Comparison of ENCODE assay signal across 8 mouse cellular contexts in genomic region chr7:4924483-4924882, GRCm38 (mm10). TPM values are rescaled to one million over a fixed set of nuclear protein-coding genes. Genes with fewer than 3 reads are reported as not detected.
DNase-seq lines count a peak whose midpoint lies in the region; ATAC-seq and TF ChIP-seq lines count a peak whose summit lies in the region.
"Had no signal": no experiment of that assay in that cellular context is flagged by ENCODE, and none has a peak within 500 bp of the region (broad histone marks: within the 10 kb centered on the region; RNA-seq: fewer than 3 reads in every experiment).

No protein-coding gene starts in this region.

- TF ChIP-seq POLR2A in testis, adult 2 months (IDR thresholded peaks at IDR 0.05; ENCODE audit: control insufficient read depth, low read depth, low read length): 0 out of 2 replicates have a peak, but pooled peaks have one; percentile 6

- no peak for TF ChIP-seq CTCF in testis, adult 2 months (IDR thresholded peaks at IDR 0.05; ENCODE audit: control insufficient read depth, insufficient read depth, insufficient replicate concordance, low read depth, low read length)

- peaks cover 43% of the 10 kb centered on the region for H3K4me1 ChIP-seq in testis, adult 2 months (ENCODE audit: control insufficient read depth, insufficient read depth, low read length)
- peaks cover 52% of the 10 kb centered on the region for H3K4me1 ChIP-seq in forebrain, embryonic 15.5 days

- H3K27me3 ChIP-seq in testis, adult 2 months (ENCODE audit: control insufficient read depth, insufficient read depth, low read length): no peaks in the 10 kb centered on the region
- no peaks in the 10 kb centered on the region for H3K27me3 ChIP-seq in forebrain, embryonic 15.5 days

- no peaks in the 10 kb centered on the region for H3K36me3 ChIP-seq in testis, adult 2 months (ENCODE audit: control insufficient read depth, insufficient read depth, low read length)
- peaks cover 15% of the 10 kb centered on the region for H3K36me3 ChIP-seq in forebrain, embryonic 15.5 days

- 4% methylated on average over 4 of the region's 4 CpGs for WGBS in forebrain, embryonic 15.5 days

- DNase-seq in testis, postnatal 10 days (ENCODE audit: low spot score): no peak
- DNase-seq in mesoderm, embryonic 11.5 days (ENCODE audit: low read depth, low spot score): peak; percentile 21
- DNase-seq in right cerebral cortex, postnatal 10 days (ENCODE audit: low spot score in 2 of 2): no peak
- no peak for DNase-seq in yolk sac, embryonic 10.5 days (ENCODE audit: low spot score)
- DNase-seq in spleen, postnatal 14 days (ENCODE audit: low spot score in 2 of 2): no peak

- no peaks in the 10 kb centered on the region for H3K9me3 ChIP-seq in forebrain, embryonic 15.5 days

- H3K27ac ChIP-seq in testis, adult 2 months (ENCODE audit: control insufficient read depth, insufficient read depth, low read depth, low read length): peak overlapping the region; percentile 29; the same call in 1 of the 2 replicates
- peak overlapping the region; percentile 96 for H3K27ac ChIP-seq in forebrain, embryonic 15.5 days (replicated peaks)

- H3K4me3 ChIP-seq in testis, adult 2 months (ENCODE audit: control insufficient read depth, low read depth, low read length): no peak overlapping the region
- peak overlapping the region; percentile 46 for H3K4me3 ChIP-seq in forebrain, embryonic 15.5 days

- no peak for ATAC-seq in forebrain, embryonic 15.5 days (replicated peaks)

- peak overlapping the region; percentile 88 for H3K4me2 ChIP-seq in forebrain, embryonic 15.5 days (replicated peaks)

- H3K9ac ChIP-seq in forebrain, embryonic 15.5 days (replicated peaks): peak overlapping the region; percentile 57

RNA-seq across cellular contexts. Expression of gene Ssc5d, which starts 1.1 kb away (rescaled TPM):
- 0.94 and 1.9 TPM in 2 replicates for polyA plus RNA-seq in testis, adult 2 months (2012; rRNA removed)
- 0.24 and 0.32 TPM in 2 replicates for polyA plus RNA-seq in forebrain, embryonic 15.5 days (2015; fragmentation: Nextera tagmentation; extraction: Ambion mirVana)

RNA-seq across cellular contexts. Expression of gene Nat14, which starts 2.7 kb away (rescaled TPM):
- 3.7 and 4.8 TPM in 2 replicates for polyA plus RNA-seq in testis, adult 2 months (2012; rRNA removed)
- 35.2 and 39.3 TPM in 2 replicates for polyA plus RNA-seq in forebrain, embryonic 15.5 days (2015; fragmentation: Nextera tagmentation; extraction: Ambion mirVana)

RNA-seq across cellular contexts. Expression of gene Zfp628, which starts 9.5 kb away (rescaled TPM):
- 8.8 and 10.5 TPM in 2 replicates for polyA plus RNA-seq in testis, adult 2 months (2012; rRNA removed)
- polyA plus RNA-seq in forebrain, embryonic 15.5 days (2015; fragmentation: Nextera tagmentation; extraction: Ambion mirVana): 4.0 and 4.2 TPM in 2 replicates

RNA-seq across cellular contexts. Expression of gene Gm36210, which starts 18.2 kb away (rescaled TPM):
- 0.65 and 0.79 TPM in 2 replicates for polyA plus RNA-seq in testis, adult 2 months (2012; rRNA removed)
- 0.31 and 0.33 TPM in 2 replicates for polyA plus RNA-seq in forebrain, embryonic 15.5 days (2015; fragmentation: Nextera tagmentation; extraction: Ambion mirVana)
- polyA plus RNA-seq: large intestine, adult 2 months had no signal

RNA-seq across cellular contexts. Expression of gene Sbk2, which starts 39.7 kb away (rescaled TPM):
- 0.04 and 0.17 TPM in 2 replicates for polyA plus RNA-seq in testis, adult 2 months (2012; rRNA removed)
- not detected in 2 replicates for polyA plus RNA-seq in forebrain, embryonic 15.5 days (2015; fragmentation: Nextera tagmentation; extraction: Ambion mirVana)
